Mouse (Mus musculus) ovary, adult 10 weeks (tissue): ENCODE data around the gene Ttc32. TPM values are rescaled to one million over a fixed set of nuclear protein-coding genes. Genes with fewer than 3 reads are reported as not detected.

Experiments
- polyA plus RNA-seq: library from polyadenylated mRNA; stranded (reverse); fragments of 350-450 nt; fragmentation: Illumina TruSeq; extraction: RNeasy Lipid Tissue Mini Kit (QIAGEN cat#74804); gene quantifications from one replicate; pipeline ENCODE4 v1.2.3, GENCODE M21; 2014

Ttc32 gene
- polyA plus RNA-seq: 31.8 TPM

DNA sequence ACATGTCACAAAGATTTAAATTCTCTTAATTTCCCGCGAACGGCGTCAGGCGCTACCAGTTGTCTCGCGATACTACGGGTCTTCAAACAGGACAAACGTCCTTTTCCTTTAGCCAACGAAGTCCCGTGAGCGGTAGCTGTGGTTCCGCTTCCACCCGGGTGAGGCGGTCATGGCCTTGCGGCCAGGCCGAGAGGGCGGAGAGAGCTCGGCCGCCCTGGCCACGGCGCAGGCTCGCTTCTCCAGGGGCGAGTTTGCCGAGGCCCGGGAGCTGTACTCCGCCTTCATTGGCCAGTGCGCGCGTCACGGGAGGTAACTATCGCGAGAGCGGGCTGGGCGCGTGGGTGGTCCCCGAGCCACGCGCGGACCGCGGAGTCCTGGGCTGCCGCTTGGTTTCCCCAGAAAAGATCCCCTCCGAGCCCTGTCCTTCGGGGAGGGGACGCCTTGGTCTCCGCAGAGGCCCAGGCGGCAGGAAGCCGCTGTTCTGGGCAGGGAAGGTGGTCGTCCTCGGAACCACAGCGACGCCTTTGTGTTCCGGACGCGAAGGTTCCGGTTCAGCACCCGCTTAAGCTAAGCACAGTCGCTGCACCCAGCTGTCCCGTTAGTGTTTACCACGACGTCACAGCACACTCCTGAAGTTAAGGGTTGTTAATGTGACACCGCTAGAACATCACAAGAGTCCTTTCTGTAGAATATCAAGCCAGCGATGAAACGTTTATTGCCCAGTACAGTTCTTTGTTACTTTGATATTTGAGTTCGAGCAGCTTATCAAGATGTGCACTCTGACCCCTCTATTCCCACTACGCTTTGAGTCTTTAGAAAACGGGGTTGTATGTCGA lies at the start of gene Ttc32:
Ttc32 (plus strand) TSS at position 110 of the 836 bp plus-strand sequence.

Other genes with a start within 250 kb of the Ttc32 start
- 1,574 TPM for gene Laptm4a, start 108.3 kb upstream of the Ttc32 start, polyA plus RNA-seq
- 0.14 TPM for gene Matn3, start 82.1 kb upstream of the Ttc32 start, polyA plus RNA-seq
- 21.3 TPM for gene Wdr35, start 56.1 kb upstream of the Ttc32 start, polyA plus RNA-seq